Mouse (Mus musculus): ENCODE results near the gene Rgl2. TPM values are rescaled to one million over a fixed set of nuclear protein-coding genes. Genes with fewer than 3 reads are reported as not detected.

The Rgl2 gene
- polyA plus RNA-seq, 2 experiments, result 48.7 to 193 TPM

- Histone ChIP-seq H3K9ac (ENCODE audit: low read depth, low read length, severe bottlenecking) (peak overlapping the region; percentile 79), H3K4me3 (replicated peaks; ENCODE audit: low read length) (peak overlapping the region; percentile 88), H3K36me3 (ENCODE audit: control insufficient read depth, insufficient read depth, low read length) (peaks cover 25% of the 10 kb centered on the region), H3K9me3 (ENCODE audit: control insufficient read depth, low read length) (no peaks in the 10 kb centered on the region), H3K4me2 (replicated peaks; ENCODE audit: low read depth, low read length, severe bottlenecking) (peak overlapping the region; percentile 96), H3K27me3 (ENCODE audit: control insufficient read depth, insufficient read depth, low read length) (no peaks in the 10 kb centered on the region), H3K4me1 (ENCODE audit: control insufficient read depth, insufficient read depth, low read length) (peaks cover 8% of the 10 kb centered on the region), H3K27ac (replicated peaks; ENCODE audit: low read depth, low read length) (peak overlapping the region; percentile 72)
- DNase-seq (ENCODE audit: low spot score) (no peak), ATAC-seq (ENCODE audit: low FRiP score, low read depth) (peak; percentile 41)
- under 1% methylated on average over 41 of the region's 44 CpGs for WGBS
- TF ChIP-seq POLR2A (IDR thresholded peaks at IDR 0.05; ENCODE audit: borderline replicate concordance, extremely low read depth, insufficient read depth, insufficient read length), result no peak
Measured at GRCm38 (mm10) chr17:33908331-33909076, 20.8 kb upstream of the Rgl2 start.

- peak; percentile 96 for ATAC-seq (ENCODE audit: low FRiP score, low read depth)
- peak within 1 kb of the TSS; percentile 88 for H3K4me3 ChIP-seq (replicated peaks; ENCODE audit: low read length)
- 1% methylated on average over 67 of the region's 68 CpGs for WGBS
Measured at GRCm38 (mm10) chr17:33909077-33909868, 20.1 kb upstream of the Rgl2 start, which contains the start of gene Daxx. TSS of gene Daxx (plus strand) at chr17:33909414.

GRCm38 (mm10) chr17:33909869-33910250, 19.5 kb upstream of the Rgl2 start:
- no peak for TF ChIP-seq POLR2A (IDR thresholded peaks at IDR 0.05; ENCODE audit: borderline replicate concordance, extremely low read depth, insufficient read depth, insufficient read length)
- peak overlapping the region; percentile 88 for H3K4me3 ChIP-seq (replicated peaks; ENCODE audit: low read length)
- peak overlapping the region; percentile 76 for H3K27ac ChIP-seq (replicated peaks; ENCODE audit: low read depth, low read length)
- ATAC-seq (ENCODE audit: low FRiP score, low read depth) (no peak; the same call in 1 of the 2 replicates), DNase-seq (ENCODE audit: low spot score) (no peak)
- H3K9me3 ChIP-seq (ENCODE audit: control insufficient read depth, low read length), result no peaks in the 10 kb centered on the region
- H3K4me2 ChIP-seq (replicated peaks; ENCODE audit: low read depth, low read length, severe bottlenecking), result peak overlapping the region; percentile 96
- peak overlapping the region; percentile 79 for H3K9ac ChIP-seq (ENCODE audit: low read depth, low read length, severe bottlenecking)
- 2% methylated on average over 14 of the region's 14 CpGs for WGBS
- peaks cover 39% of the 10 kb centered on the region for H3K36me3 ChIP-seq (ENCODE audit: control insufficient read depth, insufficient read depth, low read length)
- peaks cover 9% of the 10 kb centered on the region for H3K4me1 ChIP-seq (ENCODE audit: control insufficient read depth, insufficient read depth, low read length)
- H3K27me3 ChIP-seq (ENCODE audit: control insufficient read depth, insufficient read depth, low read length), result no peaks in the 10 kb centered on the region

More at GRCm38 (mm10) chr17:33909077-33909868, 20.1 kb upstream of the Rgl2 start, which contains the start of gene Daxx:
- no peaks in the 10 kb centered on the region for H3K9me3 ChIP-seq (ENCODE audit: control insufficient read depth, low read length)
- DNase-seq (ENCODE audit: low spot score), result peak; percentile 98
- peaks cover 8% of the 10 kb centered on the region for H3K4me1 ChIP-seq (ENCODE audit: control insufficient read depth, insufficient read depth, low read length)
- H3K9ac ChIP-seq (ENCODE audit: low read depth, low read length, severe bottlenecking), result peak within 1 kb of the TSS; percentile 79
- no peaks in the 10 kb centered on the region for H3K27me3 ChIP-seq (ENCODE audit: control insufficient read depth, insufficient read depth, low read length)
- H3K4me2 ChIP-seq (replicated peaks; ENCODE audit: low read depth, low read length, severe bottlenecking), result peak within 1 kb of the TSS; percentile 96
- H3K27ac ChIP-seq (replicated peaks; ENCODE audit: low read depth, low read length), result peak within 1 kb of the TSS; percentile 76
- peaks cover 33% of the 10 kb centered on the region for H3K36me3 ChIP-seq (ENCODE audit: control insufficient read depth, insufficient read depth, low read length)
- peak; percentile 65; the same call in 1 of the 2 replicates for TF ChIP-seq POLR2A (IDR thresholded peaks at IDR 0.05; ENCODE audit: borderline replicate concordance, extremely low read depth, insufficient read depth, insufficient read length)

- ATAC-seq (ENCODE audit: low FRiP score, low read depth) (no peak), DNase-seq (ENCODE audit: low spot score) (no peak)
- Histone ChIP-seq H3K27me3 (ENCODE audit: control insufficient read depth, insufficient read depth, low read length) (no peaks in the 10 kb centered on the region), H3K4me2 (replicated peaks; ENCODE audit: low read depth, low read length, severe bottlenecking) (peak overlapping the region; percentile 96), H3K9me3 (ENCODE audit: control insufficient read depth, low read length) (no peaks in the 10 kb centered on the region), H3K27ac (replicated peaks; ENCODE audit: low read depth, low read length) (peak overlapping the region; percentile 76; the same call in 1 of the 2 replicates), H3K36me3 (ENCODE audit: control insufficient read depth, insufficient read depth, low read length) (peaks cover 43% of the 10 kb centered on the region), H3K4me1 (ENCODE audit: control insufficient read depth, insufficient read depth, low read length) (peaks cover 15% of the 10 kb centered on the region), H3K9ac (ENCODE audit: low read depth, low read length, severe bottlenecking) (peak overlapping the region; percentile 79), H3K4me3 (replicated peaks; ENCODE audit: low read length) (peak overlapping the region; percentile 88)
- no peak for TF ChIP-seq POLR2A (IDR thresholded peaks at IDR 0.05; ENCODE audit: borderline replicate concordance, extremely low read depth, insufficient read depth, insufficient read length)
- 43% methylated on average over 11 of the region's 11 CpGs for WGBS
Measured at GRCm38 (mm10) chr17:33910346-33911051, 18.8 kb upstream of the Rgl2 start.

Measured in limb, embryonic 14.5 days (tissue).